Mouse (Mus musculus): ENCODE data around the gene 2210408I21Rik. TPM values are rescaled to one million over a fixed set of nuclear protein-coding genes. Genes with fewer than 3 reads are reported as not detected.

2210408I21Rik gene
- polyA plus RNA-seq, 1 experiment from 2014 or later, result 9.9 TPM

DNA sequence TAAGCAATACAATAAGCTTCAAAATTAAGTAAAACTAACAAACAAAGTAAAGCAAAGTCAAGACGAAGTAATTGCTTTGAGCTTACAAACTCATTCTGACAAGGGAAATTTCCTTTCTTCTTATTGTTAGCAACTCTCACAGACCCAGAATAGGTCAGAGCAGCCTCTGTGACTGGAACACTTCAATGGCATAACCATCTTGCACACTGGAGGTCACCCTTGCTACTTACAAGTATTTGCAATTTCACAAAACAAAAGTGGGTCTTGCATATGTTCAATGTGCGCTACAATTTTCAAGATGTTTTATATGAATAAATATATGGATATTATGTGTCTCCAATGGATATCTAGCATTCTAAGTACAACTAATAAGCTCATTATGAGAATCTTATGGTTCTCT, 265.4 kb downstream of the 2210408I21Rik start:
- H3K36me3 ChIP-seq, result no peaks in the 10 kb centered on the region
- 64% methylated on average over 2 of the region's 2 CpGs for WGBS
- peaks cover 13% of the 10 kb centered on the region for H3K4me1 ChIP-seq (replicated peaks)
- H3K4me2 ChIP-seq (replicated peaks), result no peak overlapping the region
- no peak overlapping the region for H3K27ac ChIP-seq
- no peaks in the 10 kb centered on the region for H3K27me3 ChIP-seq
- no peak overlapping the region for H3K9ac ChIP-seq (replicated peaks)
- no peaks in the 10 kb centered on the region for H3K9me3 ChIP-seq
- ATAC-seq, result no peak
- no peak overlapping the region for H3K4me3 ChIP-seq (replicated peaks)

- Histone ChIP-seq H3K4me3 (replicated peaks) (no peak overlapping the region), H3K4me2 (replicated peaks) (no peak overlapping the region), H3K9me3 (no peaks in the 10 kb centered on the region), H3K27ac (no peak overlapping the region), H3K36me3 (no peaks in the 10 kb centered on the region), H3K4me1 (replicated peaks) (0 out of 2 replicates have a peak, but pooled peaks cover 3% of the 10 kb centered on the region), H3K9ac (replicated peaks) (no peak overlapping the region), H3K27me3 (no peaks in the 10 kb centered on the region)
- whole genome bisulfite sequencing, result 82% methylated on average over 3 of the region's 3 CpGs
- ATAC-seq, result no peak
Measured at GRCm38 (mm10) chr13:77408530-77408929, 273.2 kb downstream of the 2210408I21Rik start.

GRCm38 (mm10) chr13:77409804-77410203, 274.5 kb downstream of the 2210408I21Rik start:
- H3K4me1 ChIP-seq (replicated peaks), result 0 out of 2 replicates have a peak, but pooled peaks cover 3% of the 10 kb centered on the region

GRCm38 (mm10) chr13:77412829-77413228, 277.5 kb downstream of the 2210408I21Rik start:
- Histone ChIP-seq H3K4me3 (replicated peaks) (no peak overlapping the region), H3K4me1 (replicated peaks) (0 out of 2 replicates have a peak, but pooled peaks cover 3% of the 10 kb centered on the region), H3K4me2 (replicated peaks) (no peak overlapping the region), H3K9me3 (no peaks in the 10 kb centered on the region), H3K27me3 (no peaks in the 10 kb centered on the region), H3K36me3 (no peaks in the 10 kb centered on the region), H3K27ac (no peak overlapping the region), H3K9ac (replicated peaks) (no peak overlapping the region)
- WGBS, result 46% methylated on average over 2 of the region's 2 CpGs
- ATAC-seq, result no peak

More at GRCm38 (mm10) chr13:77409804-77410203, 274.5 kb downstream of the 2210408I21Rik start:
- no peak overlapping the region for H3K27ac ChIP-seq
- H3K9me3 ChIP-seq, result no peaks in the 10 kb centered on the region
- no peak for ATAC-seq
- H3K36me3 ChIP-seq, result no peaks in the 10 kb centered on the region
- no peak overlapping the region for H3K4me2 ChIP-seq (replicated peaks)
- WGBS, result 80% methylated on average over 2 of the region's 2 CpGs
- H3K9ac ChIP-seq (replicated peaks), result no peak overlapping the region
- H3K27me3 ChIP-seq, result no peaks in the 10 kb centered on the region
- no peak overlapping the region for H3K4me3 ChIP-seq (replicated peaks)

DNA sequence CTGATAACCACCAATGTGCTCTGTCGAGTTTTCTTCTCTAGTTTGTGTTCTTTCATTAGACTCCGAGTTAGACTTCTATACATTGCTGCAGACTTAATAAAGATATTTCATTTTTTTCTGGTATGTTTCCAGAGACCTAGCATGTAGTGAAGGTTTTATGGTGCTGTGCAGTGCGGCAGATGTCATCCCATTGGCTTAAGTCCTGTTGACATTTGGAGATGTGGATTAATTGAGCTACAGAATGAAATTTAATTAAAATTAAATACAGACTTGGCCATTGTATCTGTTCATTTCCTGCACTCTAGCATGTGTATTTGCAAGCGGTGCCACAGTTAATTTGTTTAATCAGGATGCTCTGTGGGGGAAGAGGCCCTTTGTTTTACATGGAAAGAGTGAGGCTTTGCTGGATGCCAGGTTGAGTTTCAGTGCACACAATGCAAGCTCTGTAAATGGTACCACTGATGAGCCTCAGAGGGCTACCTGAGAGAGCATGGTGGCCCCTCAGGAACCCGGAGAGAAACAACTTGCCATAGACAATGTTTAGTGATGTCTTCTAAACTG, 314.7 kb downstream of the 2210408I21Rik start:
- ATAC-seq, result no peak
- Histone ChIP-seq H3K4me2 (replicated peaks) (no peak overlapping the region), H3K27me3 (no peaks in the 10 kb centered on the region)

DNA sequence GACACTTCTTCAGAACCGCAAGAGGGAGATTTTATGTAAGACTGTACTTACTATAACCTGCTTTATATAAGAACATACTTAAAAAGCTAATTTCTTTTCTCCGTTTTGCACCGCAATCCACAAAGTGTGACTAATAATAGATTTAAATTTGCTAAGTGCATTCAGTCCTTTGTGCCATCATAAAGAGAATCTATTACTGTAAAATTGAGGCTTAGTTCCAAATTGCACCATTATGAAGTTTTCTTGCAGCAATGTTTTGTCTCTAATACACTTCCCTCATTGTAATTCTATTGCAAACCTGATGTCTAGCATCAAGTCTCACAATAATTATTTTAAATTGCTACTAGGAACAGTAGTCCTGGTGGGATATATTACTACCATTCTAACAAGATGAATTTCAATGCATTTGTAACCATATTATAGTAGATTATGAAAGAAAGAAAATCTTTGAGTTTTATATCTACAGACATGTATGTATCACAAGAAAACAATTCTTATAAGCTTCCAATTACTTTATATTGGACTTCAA, 334.8 kb downstream of the 2210408I21Rik start:
- no peak overlapping the region for H3K27ac ChIP-seq
- no peak overlapping the region for H3K9ac ChIP-seq (replicated peaks)
- H3K4me3 ChIP-seq (replicated peaks), result no peak overlapping the region
- no peak for ATAC-seq
- no peaks in the 10 kb centered on the region for H3K9me3 ChIP-seq
- H3K4me1 ChIP-seq (replicated peaks), result no peaks in the 10 kb centered on the region
- WGBS, result 79% methylated on average over 3 of the region's 3 CpGs
- no peaks in the 10 kb centered on the region for H3K36me3 ChIP-seq
- H3K27me3 ChIP-seq, result no peaks in the 10 kb centered on the region
- no peak overlapping the region for H3K4me2 ChIP-seq (replicated peaks)

More for the DNA sequence above, 314.7 kb downstream of the 2210408I21Rik start:
- H3K36me3 ChIP-seq, result no peaks in the 10 kb centered on the region
- peaks cover 3% of the 10 kb centered on the region; the same call in 1 of the 2 replicates for H3K9me3 ChIP-seq
- 85% methylated on average over 5 of the region's 5 CpGs for WGBS
- no peak overlapping the region for H3K27ac ChIP-seq
- no peak overlapping the region for H3K9ac ChIP-seq (replicated peaks)
- H3K4me1 ChIP-seq (replicated peaks), result no peaks in the 10 kb centered on the region
- H3K4me3 ChIP-seq (replicated peaks), result no peak overlapping the region

GRCm38 (mm10) chr13:77476420-77476819, 341.1 kb downstream of the 2210408I21Rik start:
- Histone ChIP-seq H3K4me1 (replicated peaks) (peaks cover 12% of the 10 kb centered on the region), H3K36me3 (no peaks in the 10 kb centered on the region), H3K4me3 (replicated peaks) (no peak overlapping the region), H3K9ac (replicated peaks) (no peak overlapping the region), H3K9me3 (no peaks in the 10 kb centered on the region), H3K27ac (0 out of 2 replicates have a peak overlapping the region, but pooled peaks have one; percentile 42), H3K27me3 (no peaks in the 10 kb centered on the region), H3K4me2 (replicated peaks) (no peak overlapping the region)
- 62% methylated on average over 4 of the region's 4 CpGs for WGBS
- ATAC-seq, result no peak

GRCm38 (mm10) chr13:77478425-77479119, 343.2 kb downstream of the 2210408I21Rik start:
- WGBS, result 21% methylated on average over 6 of the region's 6 CpGs
- Histone ChIP-seq H3K9me3 (no peaks in the 10 kb centered on the region), H3K4me3 (replicated peaks) (no peak overlapping the region), H3K4me1 (replicated peaks) (peaks cover 12% of the 10 kb centered on the region), H3K36me3 (no peaks in the 10 kb centered on the region), H3K4me2 (replicated peaks) (no peak overlapping the region), H3K27me3 (no peaks in the 10 kb centered on the region), H3K9ac (replicated peaks) (no peak overlapping the region), H3K27ac (peak overlapping the region; percentile 53; the same call in 1 of the 2 replicates)
- peak; percentile 91 for ATAC-seq

DNA sequence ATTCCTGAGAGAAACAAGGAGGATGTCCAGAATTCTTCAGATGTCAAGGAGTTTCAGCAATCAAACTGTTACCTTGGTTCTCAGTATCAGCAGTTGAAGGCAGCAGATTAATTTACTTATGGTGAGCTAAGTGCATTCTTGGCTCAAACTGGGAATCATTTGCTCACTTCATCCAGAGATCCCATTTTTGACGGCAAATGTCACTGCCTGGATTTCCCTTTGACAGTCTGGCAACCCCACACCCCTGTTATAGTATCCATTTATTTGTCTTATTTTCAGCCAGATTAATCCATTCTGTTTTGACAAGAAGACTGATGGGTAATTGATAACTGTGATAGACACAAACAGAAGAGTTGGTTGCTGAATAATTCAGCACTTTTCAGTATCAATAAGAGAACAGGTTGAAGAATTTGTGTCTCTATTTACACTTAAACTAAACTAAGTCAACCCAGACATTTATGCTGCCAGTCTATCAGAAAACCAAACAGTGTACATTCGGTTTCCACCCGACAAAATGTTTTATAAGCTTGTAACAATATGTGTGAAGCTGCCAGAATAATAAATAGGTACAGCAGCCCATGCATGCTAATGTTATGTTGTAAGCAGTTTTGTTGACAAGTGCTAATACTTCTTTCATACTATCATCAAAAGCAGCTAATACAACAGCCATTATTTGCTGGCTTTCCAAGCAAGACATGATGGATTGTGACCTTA, 354.8 kb downstream of the 2210408I21Rik start:
- Histone ChIP-seq H3K9ac (replicated peaks) (no peak overlapping the region), H3K4me1 (replicated peaks) (0 out of 2 replicates have a peak, but pooled peaks cover 6% of the 10 kb centered on the region), H3K27ac (no peak overlapping the region), H3K4me3 (replicated peaks) (no peak overlapping the region), H3K4me2 (replicated peaks) (no peak overlapping the region), H3K36me3 (no peaks in the 10 kb centered on the region), H3K9me3 (no peaks in the 10 kb centered on the region), H3K27me3 (no peaks in the 10 kb centered on the region)
- WGBS, result 72% methylated on average over 3 of the region's 3 CpGs
- no peak for ATAC-seq

DNA sequence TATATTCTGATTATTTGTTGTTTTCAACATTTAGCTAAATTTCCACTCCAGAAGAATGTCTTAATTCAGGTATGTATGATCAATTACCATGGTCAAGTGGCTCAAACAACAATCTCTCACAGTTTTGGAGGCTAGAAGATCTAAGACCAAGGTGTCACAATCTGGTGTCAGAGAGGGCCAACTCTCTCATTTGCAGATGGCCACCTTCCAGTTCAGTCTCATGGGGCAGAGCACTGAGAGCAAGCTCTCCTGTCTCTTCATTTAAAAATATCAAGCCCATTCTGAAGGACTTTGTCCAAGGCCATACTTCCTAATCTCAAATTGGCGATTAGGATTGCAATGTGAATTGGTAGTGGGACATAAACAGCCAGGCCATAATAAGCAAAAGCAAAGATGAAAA, 378.7 kb downstream of the 2210408I21Rik start:
- no peak overlapping the region for H3K4me3 ChIP-seq (replicated peaks)
- no peaks in the 10 kb centered on the region for H3K9me3 ChIP-seq
- no peak overlapping the region for H3K9ac ChIP-seq (replicated peaks)
- no peak overlapping the region for H3K27ac ChIP-seq
- H3K27me3 ChIP-seq, result no peaks in the 10 kb centered on the region
- H3K4me1 ChIP-seq (replicated peaks), result no peaks in the 10 kb centered on the region
- no peak overlapping the region for H3K4me2 ChIP-seq (replicated peaks)
- no peaks in the 10 kb centered on the region for H3K36me3 ChIP-seq
- no peak for ATAC-seq
- WGBS, result 87% methylated on average over 1 of the region's 1 CpGs

DNA sequence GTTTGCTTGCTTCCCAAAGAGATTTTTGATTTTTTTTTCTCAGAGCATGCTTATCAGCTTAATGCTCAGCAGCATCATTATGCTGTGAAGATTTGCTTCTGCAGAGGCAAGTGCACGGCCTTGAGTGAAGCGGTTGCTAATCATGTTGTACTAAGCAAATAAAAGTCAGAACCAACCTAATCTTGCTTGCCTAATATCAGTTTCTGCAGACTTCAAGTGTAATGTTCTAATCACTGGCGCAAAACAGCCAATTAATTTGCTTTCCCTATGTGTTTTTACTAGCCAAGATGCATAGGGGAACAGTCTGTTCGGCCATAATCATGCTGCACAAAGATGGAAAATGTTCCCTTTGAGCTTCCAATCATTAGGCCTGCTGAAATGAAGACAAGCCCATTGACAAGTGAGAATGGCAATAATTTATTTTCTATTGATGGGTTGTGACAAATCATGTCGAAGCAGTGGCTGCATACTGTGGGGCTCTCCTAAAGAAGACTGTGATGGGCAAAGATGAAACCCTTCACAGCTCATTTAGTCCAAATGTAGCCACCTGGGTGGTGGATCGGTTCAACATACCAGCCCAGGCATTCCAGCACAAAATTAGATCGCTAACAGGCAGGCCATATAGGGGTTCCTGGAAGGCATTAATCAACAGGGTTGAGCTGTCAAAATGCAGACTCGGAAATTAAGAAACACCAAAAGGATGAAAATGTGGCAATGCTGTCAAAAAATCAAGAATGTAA, 393.8 kb downstream of the 2210408I21Rik start:
- Histone ChIP-seq H3K4me3 (replicated peaks) (no peak overlapping the region), H3K36me3 (no peaks in the 10 kb centered on the region), H3K9ac (replicated peaks) (no peak overlapping the region), H3K4me2 (replicated peaks) (no peak overlapping the region), H3K9me3 (no peaks in the 10 kb centered on the region), H3K4me1 (replicated peaks) (peaks cover 5% of the 10 kb centered on the region; the same call in 1 of the 2 replicates), H3K27ac (no peak overlapping the region), H3K27me3 (no peaks in the 10 kb centered on the region)
- 68% methylated on average over 8 of the region's 8 CpGs for WGBS
- peak; percentile 40; the same call in 1 of the 2 replicates for ATAC-seq

Measured in midbrain, embryonic 13.5 days (tissue).